Mouse (Mus musculus): ENCODE measurements around the gene Uvrag. TPM values are rescaled to one million over a fixed set of nuclear protein-coding genes. Genes with fewer than 3 reads are reported as not detected.

Uvrag gene
- total and polyA plus RNA-seq, 3 experiments, result 15.0 to 19.5 TPM; not detected in 1

- Histone ChIP-seq H3K36me3 (ENCODE audit: control insufficient read depth in 1 of 2, insufficient read depth in 2 of 2, low read length in 2 of 2) (no peaks in the 10 kb centered on the region), H3K4me1 (ENCODE audit: control insufficient read depth in 1 of 2, insufficient read depth in 2 of 2, low read length in 2 of 2) (no peaks in the 10 kb centered on the region), H3K9me3 (replicated peaks; ENCODE audit: insufficient read depth, low read length) (no peaks in the 10 kb centered on the region), H3K27me3 (ENCODE audit: control insufficient read depth in 1 of 2, insufficient read depth in 2 of 2, low read length in 2 of 2) (no peaks in the 10 kb centered on the region), H3K79me2 (ENCODE audit: control insufficient read depth, insufficient read depth, low read length, poor library complexity) (no peaks in the 10 kb centered on the region), H3K4me3 (ENCODE audit: control insufficient read depth in 1 of 2, insufficient read depth in 1 of 2, low read depth in 2 of 2, low read length in 2 of 2) (no peak overlapping the region), H3K9ac (ENCODE audit: control insufficient read depth, low read depth, low read length, poor library complexity, severe bottlenecking) (no peak overlapping the region), H3K27ac (ENCODE audit: control insufficient read depth, low read depth, low read length) (no peak overlapping the region)
- TF ChIP-seq CHD1 (IDR thresholded peaks at IDR 0.05; ENCODE audit: low read depth, low read length), result no peak
- TF ChIP-seq JUND (IDR thresholded peaks at IDR 0.05; ENCODE audit: low read depth, low read length), result no peak
- no peak for TF ChIP-seq ZNF384 (IDR thresholded peaks at IDR 0.05; ENCODE audit: low read depth, low read length)
- no peak for TF ChIP-seq ETS1 (IDR thresholded peaks at IDR 0.05; ENCODE audit: low read depth, low read length)
- no peak for TF ChIP-seq MYC (IDR thresholded peaks at IDR 0.05; ENCODE audit: low read depth, low read length)
- no peak for TF ChIP-seq GATA1 (IDR thresholded peaks at IDR 0.05; ENCODE audit: low read depth, low read length)
- no peak for TF ChIP-seq SMC3 (IDR thresholded peaks at IDR 0.05; ENCODE audit: low read depth, low read length)
- no peak for TF ChIP-seq TAL1 (IDR thresholded peaks at IDR 0.05; ENCODE audit: low read length)
- TF ChIP-seq ZKSCAN1 (IDR thresholded peaks at IDR 0.05; ENCODE audit: low read depth, low read length), result no peak
- TF ChIP-seq CTCF (IDR thresholded peaks at IDR 0.05 in 2 of 3, conservative IDR thresholded peaks at IDR 0.05 in 1 of 3; ENCODE audit: control insufficient read depth in 1 of 3, insufficient read depth in 1 of 3, low read depth in 2 of 3, low read length in 3 of 3, poor library complexity in 1 of 3, severe bottlenecking in 1 of 3), result no peak
- TF ChIP-seq TCF12 (IDR thresholded peaks at IDR 0.05; ENCODE audit: low read depth, low read length), result no peak
- TF ChIP-seq GABPA (IDR thresholded peaks at IDR 0.05; ENCODE audit: low read depth, low read length), result no peak
- no peak for TF ChIP-seq NRF1 (IDR thresholded peaks at IDR 0.05; ENCODE audit: insufficient read depth, low read depth, low read length, poor library complexity, severe bottlenecking)
- no peak for DNase-seq (ENCODE audit: low read depth, low spot score)
Observed at GRCm38 (mm10) chr7:98953649-98954048, 187.3 kb downstream of the Uvrag start.

- Histone ChIP-seq H3K27ac (ENCODE audit: control insufficient read depth, low read depth, low read length) (no peak overlapping the region), H3K27me3 (ENCODE audit: control insufficient read depth in 1 of 2, insufficient read depth in 2 of 2, low read length in 2 of 2) (no peaks in the 10 kb centered on the region), H3K36me3 (ENCODE audit: control insufficient read depth in 1 of 2, insufficient read depth in 2 of 2, low read length in 2 of 2) (no peaks in the 10 kb centered on the region; a peak in 1 of 4 replicates), H3K9ac (ENCODE audit: control insufficient read depth, low read depth, low read length, poor library complexity, severe bottlenecking) (no peak overlapping the region), H3K4me1 (ENCODE audit: control insufficient read depth in 1 of 2, insufficient read depth in 2 of 2, low read length in 2 of 2) (no peaks in the 10 kb centered on the region), H3K9me3 (replicated peaks; ENCODE audit: insufficient read depth, low read length) (no peaks in the 10 kb centered on the region), H3K79me2 (ENCODE audit: control insufficient read depth, insufficient read depth, low read length, poor library complexity) (no peaks in the 10 kb centered on the region), H3K4me3 (ENCODE audit: control insufficient read depth in 1 of 2, insufficient read depth in 1 of 2, low read depth in 2 of 2, low read length in 2 of 2) (no peak overlapping the region)
- DNase-seq (ENCODE audit: low read depth, low spot score), result no peak
- peak; percentile 52; the same call in 1 of the 2 replicates for TF ChIP-seq USF1 (IDR thresholded peaks at IDR 0.05; ENCODE audit: low read depth, low read length)
- TF ChIP-seq SMC3 (IDR thresholded peaks at IDR 0.05; ENCODE audit: low read depth, low read length), result no peak
- no peak for TF ChIP-seq E2F4 (IDR thresholded peaks at IDR 0.05; ENCODE audit: borderline replicate concordance, low read depth, low read length)
Observed at GRCm38 (mm10) chr7:98944986-98945385, 196.0 kb downstream of the Uvrag start.

GRCm38 (mm10) chr7:98943687-98944086, 197.3 kb downstream of the Uvrag start:
- H3K27ac ChIP-seq (ENCODE audit: control insufficient read depth, low read depth, low read length), result no peak overlapping the region
- no peaks in the 10 kb centered on the region for H3K4me1 ChIP-seq (ENCODE audit: control insufficient read depth in 1 of 2, insufficient read depth in 2 of 2, low read length in 2 of 2)
- H3K9me3 ChIP-seq (replicated peaks; ENCODE audit: insufficient read depth, low read length), result no peaks in the 10 kb centered on the region
- no peak overlapping the region for H3K9ac ChIP-seq (ENCODE audit: control insufficient read depth, low read depth, low read length, poor library complexity, severe bottlenecking)
- TF ChIP-seq ELF1 (IDR thresholded peaks at IDR 0.05; ENCODE audit: low read depth, low read length) (no peak), EP300 (IDR thresholded peaks at IDR 0.05; ENCODE audit: low read depth in 1 of 2, low read length in 2 of 2) (no peak), JUND (IDR thresholded peaks at IDR 0.05; ENCODE audit: low read depth, low read length) (no peak)
- no peak for DNase-seq (ENCODE audit: low read depth, low spot score)
- no peak overlapping the region for H3K4me3 ChIP-seq (ENCODE audit: control insufficient read depth in 1 of 2, insufficient read depth in 1 of 2, low read depth in 2 of 2, low read length in 2 of 2)
- H3K27me3 ChIP-seq (ENCODE audit: control insufficient read depth in 1 of 2, insufficient read depth in 2 of 2, low read length in 2 of 2), result no peaks in the 10 kb centered on the region
- H3K36me3 ChIP-seq (ENCODE audit: control insufficient read depth in 1 of 2, insufficient read depth in 2 of 2, low read length in 2 of 2), result no peaks in the 10 kb centered on the region; a peak in 1 of 4 replicates
- H3K79me2 ChIP-seq (ENCODE audit: control insufficient read depth, insufficient read depth, low read length, poor library complexity), result no peaks in the 10 kb centered on the region
